Mouse (Mus musculus) forebrain, embryonic 15.5 days (tissue): Measurements from ENCODE around the gene Ikzf1. TPM values are rescaled to one million over a fixed set of nuclear protein-coding genes. Genes with fewer than 3 reads are reported as not detected.

Experiments used
- ATAC-seq: fragments of 200-750 bp; cut with Nextera tagmentation; replicated peaks from 2 replicates; pipeline ENCODE4 v1.8.0; 2017; ENCODE audit warnings: mild to moderate bottlenecking, moderate TSS enrichment, moderate library complexity
- H3K27ac ChIP-seq: fragments of 300-500 bp; sonication (generic); replicated peaks from 2 replicates; pipeline ENCODE4 v1.5.1; 2015; ENCODE audit warnings: mild to moderate bottlenecking, inconsistent platforms
- H3K27me3 ChIP-seq: fragments of 300-500 bp; sonication (generic); 2 replicates; pipeline ENCODE4 v1.6.1; 2015; ENCODE audit warnings: inconsistent platforms
- H3K36me3 ChIP-seq: fragments of 300-500 bp; sonication (generic); 2 replicates; pipeline ENCODE4 v1.6.1; 2015; ENCODE audit warnings: mild to moderate bottlenecking, inconsistent platforms
- H3K4me1 ChIP-seq: fragments of 300-500 bp; sonication (generic); 2 replicates; pipeline ENCODE4 v1.6.1; 2015; ENCODE audit warnings: inconsistent platforms
- H3K4me2 ChIP-seq: fragments of 300-500 bp; sonication (generic); replicated peaks from 2 replicates; pipeline ENCODE4 v1.6.1; 2015; ENCODE audit warnings: mild to moderate bottlenecking, inconsistent platforms
- H3K4me3 ChIP-seq: fragments of 300-500 bp; sonication (generic); 2 replicates; pipeline ENCODE4 v1.5.1; 2015; ENCODE audit warnings: mild to moderate bottlenecking, inconsistent platforms
- H3K9ac ChIP-seq: fragments of 300-500 bp; sonication (generic); replicated peaks from 2 replicates; pipeline ENCODE4 v1.6.1; 2015; ENCODE audit warnings: mild to moderate bottlenecking, inconsistent platforms
- H3K9me3 ChIP-seq: fragments of 300-500 bp; sonication (generic); 2 replicates; pipeline ENCODE4 v1.6.1; 2016; ENCODE audit warnings: inconsistent platforms
- WGBS: fragments of 180-500 bp; shearing (Covaris S2); methylation state at CpG from one replicate; pipeline ENCODE4 v1.1.7; 2015; ENCODE audit warnings: mixed read lengths; 5-methylcytosine and 5-hydroxymethylcytosine counted together
- polyA plus RNA-seq: library from polyadenylated mRNA; unstranded; fragments of >200 nt; fragmentation: Nextera tagmentation; extraction: Ambion mirVana; gene quantifications from 2 replicates; pipeline ENCODE4 v1.2.1, GENCODE M21; 2015

The Ikzf1 gene
- polyA plus RNA-seq = 2.4 and 2.8 TPM in 2 replicates

GRCm38 (mm10) chr11:11684930-11685852, at the start of gene Ikzf1:
Gene Ikzf1 (plus strand): TSS chr11:11685003.
- peaks cover 40% of the 10 kb centered on the region for H3K27me3 ChIP-seq
- peak within 1 kb of the TSS; percentile 99 for H3K4me2 ChIP-seq
- WGBS = 2% methylated on average over 95 of the region's 100 CpGs
- H3K36me3 ChIP-seq = no peaks in the 10 kb centered on the region
- no peaks in the 10 kb centered on the region for H3K9me3 ChIP-seq
- peak within 1 kb of the TSS; percentile 61 for H3K4me3 ChIP-seq
- H3K4me1 ChIP-seq = peaks cover 18% of the 10 kb centered on the region
- H3K9ac ChIP-seq = peak within 1 kb of the TSS; percentile 37; the same call in 1 of the 2 replicates
- no peak within 1 kb of the TSS for H3K27ac ChIP-seq
- peak; percentile 76 for ATAC-seq

- no peak for ATAC-seq
- Histone ChIP-seq H3K9me3 (no peaks in the 10 kb centered on the region), H3K4me3 (no peak overlapping the region), H3K4me2 (no peak overlapping the region), H3K27me3 (no peaks in the 10 kb centered on the region), H3K27ac (no peak overlapping the region), H3K9ac (no peak overlapping the region), H3K36me3 (no peaks in the 10 kb centered on the region), H3K4me1 (no peaks in the 10 kb centered on the region)
Observed at GRCm38 (mm10) chr11:11644303-11644702, 40.5 kb upstream of the Ikzf1 start.

DNA sequence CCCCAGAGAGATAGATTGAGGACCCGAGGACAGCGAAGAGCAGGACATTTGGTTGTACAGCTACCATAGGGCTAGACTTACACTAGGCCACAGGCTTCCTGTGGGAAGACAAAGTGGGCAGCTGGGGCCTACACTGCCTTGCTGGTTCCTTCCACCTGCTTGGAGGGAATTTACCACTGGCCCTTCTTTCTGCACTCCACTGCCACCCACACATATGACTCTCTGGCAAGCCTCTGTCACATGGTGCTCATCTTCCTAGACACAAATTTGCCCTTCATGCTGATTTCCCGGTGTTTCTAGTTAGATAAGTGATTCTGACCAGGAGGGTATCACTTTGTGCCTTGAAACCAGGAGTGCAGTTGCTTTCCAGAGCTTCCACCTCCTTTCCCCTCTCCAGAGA, 28.4 kb upstream of the Ikzf1 start:
- no peak overlapping the region for H3K9ac ChIP-seq
- H3K36me3 ChIP-seq = no peaks in the 10 kb centered on the region
- no peak for ATAC-seq
- no peak overlapping the region for H3K4me3 ChIP-seq
- no peak overlapping the region for H3K27ac ChIP-seq
- 91% methylated on average over 3 of the region's 3 CpGs for WGBS
- no peaks in the 10 kb centered on the region for H3K27me3 ChIP-seq
- H3K9me3 ChIP-seq = no peaks in the 10 kb centered on the region
- no peaks in the 10 kb centered on the region for H3K4me1 ChIP-seq
- no peak overlapping the region for H3K4me2 ChIP-seq

DNA sequence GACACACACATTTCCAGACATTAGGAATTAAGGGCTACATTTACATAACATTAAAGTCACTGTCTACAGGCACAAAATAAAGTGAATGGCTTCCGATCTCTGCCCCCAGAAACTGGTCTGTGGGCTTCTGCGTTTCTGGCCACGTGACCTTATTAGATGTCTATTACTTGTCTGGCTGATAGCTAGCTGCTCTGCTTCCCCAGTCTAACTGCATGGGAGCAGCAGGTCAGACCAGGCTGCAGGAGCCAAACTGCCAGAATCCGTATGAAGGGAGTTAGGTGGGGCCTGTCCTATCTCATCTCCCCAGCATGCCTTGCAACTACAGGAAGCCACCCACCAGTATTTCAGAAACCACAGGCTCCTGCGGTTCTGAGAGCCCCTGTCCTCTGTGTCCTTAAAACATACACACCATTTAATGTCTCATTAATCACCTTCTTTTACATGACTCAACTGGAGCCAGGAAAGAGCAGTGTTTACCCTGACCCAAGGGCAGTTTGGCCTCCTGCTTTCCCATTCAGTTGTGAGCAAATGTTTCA, 27.7 kb upstream of the Ikzf1 start:
- H3K4me3 ChIP-seq = no peak overlapping the region
- H3K9ac ChIP-seq = no peak overlapping the region
- ATAC-seq = no peak
- H3K4me2 ChIP-seq = no peak overlapping the region
- H3K4me1 ChIP-seq = no peaks in the 10 kb centered on the region
- H3K27ac ChIP-seq = no peak overlapping the region
- H3K27me3 ChIP-seq = no peaks in the 10 kb centered on the region
- no peaks in the 10 kb centered on the region for H3K36me3 ChIP-seq
- H3K9me3 ChIP-seq = no peaks in the 10 kb centered on the region
- 73% methylated on average over 5 of the region's 5 CpGs for WGBS

DNA sequence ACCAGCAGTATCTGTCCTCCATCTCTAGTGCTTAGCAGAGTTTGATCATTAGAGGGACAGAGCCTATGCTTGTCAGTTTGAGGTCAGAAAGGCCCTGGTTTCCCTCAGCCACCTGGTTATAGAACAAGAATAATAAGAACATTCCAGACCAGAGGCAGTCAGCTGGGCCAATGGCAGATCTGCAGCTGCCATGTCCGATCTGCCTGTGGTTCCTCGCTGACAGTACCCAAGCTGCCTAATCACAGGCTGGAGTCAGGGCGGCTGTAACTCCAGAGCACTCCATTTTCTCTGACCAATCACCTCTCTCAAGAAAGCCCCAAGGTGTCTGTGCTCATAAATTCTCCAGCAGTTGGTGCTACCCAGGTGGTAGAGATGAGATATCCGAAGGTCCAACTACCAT, 27.2 kb upstream of the Ikzf1 start:
- 92% methylated on average over 4 of the region's 4 CpGs for WGBS
- ATAC-seq = no peak
- Histone ChIP-seq H3K27me3 (no peaks in the 10 kb centered on the region), H3K9me3 (no peaks in the 10 kb centered on the region), H3K27ac (no peak overlapping the region), H3K4me3 (no peak overlapping the region), H3K4me2 (no peak overlapping the region), H3K36me3 (no peaks in the 10 kb centered on the region), H3K4me1 (no peaks in the 10 kb centered on the region), H3K9ac (no peak overlapping the region)

DNA sequence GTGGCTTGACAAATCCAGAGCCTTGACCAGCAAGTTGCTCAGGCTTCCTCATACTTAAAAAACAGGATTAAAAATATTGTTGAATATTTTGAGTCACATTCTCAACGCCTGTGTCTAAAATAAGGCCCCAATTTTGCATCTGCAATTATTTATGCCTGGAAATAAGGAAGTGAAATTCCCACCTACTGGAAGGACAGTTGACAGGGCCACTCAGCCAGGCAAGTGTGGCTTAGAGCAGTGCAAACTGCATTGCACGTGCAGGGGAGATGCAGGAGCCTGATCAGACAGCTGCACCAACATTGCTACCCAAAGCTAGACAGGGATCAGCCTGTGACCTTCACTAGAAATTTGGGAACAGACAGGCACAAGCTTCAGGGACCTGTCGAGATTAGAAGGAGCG, 26.0 kb upstream of the Ikzf1 start:
- no peaks in the 10 kb centered on the region for H3K27me3 ChIP-seq
- H3K4me2 ChIP-seq = no peak overlapping the region
- 80% methylated on average over 4 of the region's 4 CpGs for WGBS
- no peak overlapping the region for H3K27ac ChIP-seq
- no peaks in the 10 kb centered on the region for H3K4me1 ChIP-seq
- no peak overlapping the region for H3K4me3 ChIP-seq
- H3K36me3 ChIP-seq = no peaks in the 10 kb centered on the region
- no peaks in the 10 kb centered on the region for H3K9me3 ChIP-seq
- no peak overlapping the region for H3K9ac ChIP-seq
- no peak for ATAC-seq

GRCm38 (mm10) chr11:11660651-11661050, 24.2 kb upstream of the Ikzf1 start:
- no peak overlapping the region for H3K9ac ChIP-seq
- no peaks in the 10 kb centered on the region for H3K9me3 ChIP-seq
- no peaks in the 10 kb centered on the region for H3K4me1 ChIP-seq
- H3K36me3 ChIP-seq = no peaks in the 10 kb centered on the region
- H3K4me2 ChIP-seq = no peak overlapping the region
- no peak overlapping the region for H3K27ac ChIP-seq
- no peaks in the 10 kb centered on the region for H3K27me3 ChIP-seq
- no peak overlapping the region for H3K4me3 ChIP-seq
- 92% methylated on average over 4 of the region's 4 CpGs for WGBS
- no peak for ATAC-seq

GRCm38 (mm10) chr11:11667254-11667921, 17.4 kb upstream of the Ikzf1 start:
- H3K36me3 ChIP-seq = no peaks in the 10 kb centered on the region
- H3K4me1 ChIP-seq = no peaks in the 10 kb centered on the region
- WGBS = 86% methylated on average over 4 of the region's 4 CpGs
- ATAC-seq = no peak
- no peaks in the 10 kb centered on the region for H3K9me3 ChIP-seq
- H3K27me3 ChIP-seq = no peaks in the 10 kb centered on the region
- H3K4me2 ChIP-seq = no peak overlapping the region
- no peak overlapping the region for H3K9ac ChIP-seq
- H3K27ac ChIP-seq = no peak overlapping the region
- no peak overlapping the region for H3K4me3 ChIP-seq

- no peak overlapping the region for H3K4me2 ChIP-seq
Observed at GRCm38 (mm10) chr11:11667922-11668290, 16.9 kb upstream of the Ikzf1 start.

GRCm38 (mm10) chr11:11672974-11673373, 11.8 kb upstream of the Ikzf1 start:
- WGBS = 75% methylated on average over 4 of the region's 4 CpGs
- ATAC-seq = no peak

More at GRCm38 (mm10) chr11:11667922-11668290, 16.9 kb upstream of the Ikzf1 start:
- Histone ChIP-seq H3K27ac (no peak overlapping the region), H3K27me3 (no peaks in the 10 kb centered on the region), H3K9ac (no peak overlapping the region), H3K36me3 (no peaks in the 10 kb centered on the region), H3K4me1 (no peaks in the 10 kb centered on the region), H3K4me3 (no peak overlapping the region), H3K9me3 (no peaks in the 10 kb centered on the region)
- no peak for ATAC-seq
- 98% methylated on average over 3 of the region's 3 CpGs for WGBS

GRCm38 (mm10) chr11:11675063-11675462, 9.7 kb upstream of the Ikzf1 start:
- no peak overlapping the region for H3K9ac ChIP-seq

More at GRCm38 (mm10) chr11:11672974-11673373, 11.8 kb upstream of the Ikzf1 start:
- Histone ChIP-seq H3K9ac (no peak overlapping the region), H3K4me2 (no peak overlapping the region), H3K27me3 (no peaks in the 10 kb centered on the region), H3K4me3 (no peak overlapping the region), H3K36me3 (no peaks in the 10 kb centered on the region), H3K27ac (no peak overlapping the region), H3K4me1 (no peaks in the 10 kb centered on the region), H3K9me3 (no peaks in the 10 kb centered on the region)

DNA sequence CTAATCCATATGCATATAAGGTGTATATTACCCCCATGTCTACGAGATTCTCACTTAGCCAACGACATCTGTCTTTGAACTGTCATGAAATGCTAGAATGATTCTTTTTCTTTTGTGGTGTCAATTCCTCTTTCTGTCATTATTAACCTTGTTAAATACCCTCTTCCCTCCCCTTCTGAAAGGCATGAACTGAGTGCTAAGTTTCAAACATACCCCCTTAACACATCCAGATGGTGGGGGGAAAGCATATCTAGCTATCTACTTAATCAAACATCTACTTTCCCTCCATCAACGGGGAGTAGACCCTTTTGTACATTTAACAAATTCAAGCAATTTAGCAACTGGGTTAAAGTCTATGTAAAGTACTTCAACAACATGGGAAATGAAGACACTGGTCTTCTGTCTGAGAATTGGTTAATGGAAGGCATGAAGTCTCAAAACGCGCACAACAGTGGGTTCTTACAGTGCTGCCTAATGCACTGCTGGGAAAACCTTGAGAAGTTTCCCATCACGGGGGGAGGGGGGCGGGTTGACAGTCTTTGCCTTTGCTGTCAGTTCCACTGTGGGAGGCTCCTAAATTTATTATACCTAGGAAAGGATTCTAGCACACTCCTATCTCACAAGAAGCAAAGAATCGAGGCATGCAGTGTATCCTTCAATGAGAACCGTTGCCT, 8.6 kb upstream of the Ikzf1 start:
- Histone ChIP-seq H3K27ac (no peak overlapping the region), H3K4me1 (no peaks in the 10 kb centered on the region), H3K9me3 (no peaks in the 10 kb centered on the region), H3K36me3 (no peaks in the 10 kb centered on the region), H3K4me2 (no peak overlapping the region), H3K27me3 (no peaks in the 10 kb centered on the region), H3K9ac (no peak overlapping the region), H3K4me3 (no peak overlapping the region)
- 87% methylated on average over 9 of the region's 9 CpGs for WGBS
- ATAC-seq = peak; percentile 53

More at GRCm38 (mm10) chr11:11675063-11675462, 9.7 kb upstream of the Ikzf1 start:
- Histone ChIP-seq H3K36me3 (no peaks in the 10 kb centered on the region), H3K27me3 (no peaks in the 10 kb centered on the region), H3K27ac (no peak overlapping the region), H3K4me3 (no peak overlapping the region), H3K9me3 (no peaks in the 10 kb centered on the region), H3K4me1 (no peaks in the 10 kb centered on the region), H3K4me2 (no peak overlapping the region)
- ATAC-seq = no peak
